Mouse (Mus musculus) lung, embryonic 14.5 days (tissue): ENCODE results near the gene Scube1. TPM values are rescaled to one million over a fixed set of nuclear protein-coding genes. Genes with fewer than 3 reads are reported as not detected.

ENCODE experiments used
- ATAC-seq: fragments of 200-750 bp; cut with Nextera tagmentation; 2 replicates; pipeline ENCODE4 v1.8.0; 2017; ENCODE audit warnings: mild to moderate bottlenecking, moderate TSS enrichment, moderate library complexity; ENCODE audit not compliant: insufficient read depth
- DNase-seq: peaks from one replicate; pipeline ENCODE4 v3.0.0-alpha.2; 2015
- H3K27ac ChIP-seq: fragments of 300-500 bp; sonication (generic); 2 replicates; pipeline ENCODE4 v1.5.1; 2014; ENCODE audit warnings: low read depth, mild to moderate bottlenecking, moderate library complexity
- H3K27me3 ChIP-seq: fragments of 300-500 bp; sonication (generic); 2 replicates; pipeline ENCODE4 v1.6.1; 2014; ENCODE audit warnings: low read length, control low read depth; ENCODE audit not compliant: insufficient read depth
- H3K36me3 ChIP-seq: fragments of 300-500 bp; sonication (generic); 2 replicates; pipeline ENCODE4 v1.6.1; 2014; ENCODE audit warnings: control low read depth; ENCODE audit not compliant: insufficient read depth
- H3K4me1 ChIP-seq: fragments of 300-500 bp; sonication (generic); 2 replicates; pipeline ENCODE4 v1.6.1; 2014; ENCODE audit warnings: antibody characterized with exemption, control low read depth; ENCODE audit not compliant: insufficient read depth
- H3K4me2 ChIP-seq: fragments of 300-500 bp; sonication (generic); 2 replicates; pipeline ENCODE4 v1.6.1; 2014; ENCODE audit warnings: mild to moderate bottlenecking
- H3K4me3 ChIP-seq: fragments of 300-500 bp; sonication (generic); 2 replicates; pipeline ENCODE4 v1.5.1; 2014; ENCODE audit warnings: low read depth, low read length
- H3K9ac ChIP-seq: fragments of 300-500 bp; sonication (generic); 2 replicates; pipeline ENCODE4 v1.6.1; 2014
- H3K9me3 ChIP-seq: fragments of 300-500 bp; sonication (generic); 2 replicates; pipeline ENCODE4 v1.6.1; 2016; ENCODE audit warnings: low read depth, low read length, control low read depth
- CTCF ChIP-seq: IDR thresholded peaks from 2 replicates; pipeline ENCODE4 v1.5.1; 2016; ENCODE audit warnings: antibody characterized with exemption, low read depth
- WGBS: fragments of 180-500 bp; shearing (Covaris S2); extraction: QIAGEN DNeasy Blood & Tissue Kit; methylation state at CpG from one replicate; pipeline ENCODE4 v1.1.7; 2014; 5-methylcytosine and 5-hydroxymethylcytosine counted together
- polyA plus RNA-seq: library from polyadenylated mRNA; unstranded; fragments of >200 nt; fragmentation: Nextera tagmentation; extraction: Ambion mirVana; gene quantifications from 2 replicates; pipeline ENCODE4 v1.2.1, GENCODE M21; 2014

Gene Scube1
- polyA plus RNA-seq, 1 experiment from 2014 or later, result 6.0 TPM

DNA sequence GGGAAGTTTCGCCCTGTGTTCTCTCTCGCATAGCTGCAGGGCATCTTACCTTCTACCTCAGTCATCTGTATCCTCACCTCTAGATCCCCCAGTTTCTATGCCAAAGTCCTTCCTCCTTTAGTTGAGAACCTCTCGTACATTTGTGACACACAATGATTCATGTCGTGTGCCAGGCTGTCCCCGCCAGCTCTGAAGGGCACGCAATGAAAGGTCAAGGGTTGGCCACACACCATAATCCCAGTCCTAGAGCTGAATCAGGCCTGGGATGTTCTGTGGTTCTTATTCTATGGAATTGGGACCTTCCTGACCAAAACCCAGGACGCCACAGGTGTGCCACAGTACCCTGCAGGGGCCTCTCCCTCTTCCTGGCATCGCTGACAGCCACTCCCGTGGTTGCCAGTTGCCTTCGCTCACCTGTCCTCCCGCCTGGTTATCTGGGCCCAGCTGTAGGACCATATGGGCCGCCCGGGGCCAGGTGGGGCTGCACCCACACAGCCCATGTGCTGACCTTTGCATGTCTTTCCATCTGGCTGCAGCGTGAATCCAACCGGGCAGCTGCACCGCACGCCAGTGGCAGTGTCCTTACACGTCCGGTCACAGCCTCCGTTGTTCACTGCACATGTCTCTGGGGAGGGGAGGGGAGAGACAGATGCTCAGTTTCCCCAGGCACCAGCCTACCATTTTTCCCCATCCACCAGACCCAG lies 86.5 kb downstream of the Scube1 start:
- no peak overlapping the region for H3K9ac ChIP-seq
- ATAC-seq (peak; percentile 39; the same call in 1 of the 2 replicates), DNase-seq (peak; percentile 15)
- H3K4me3 ChIP-seq, result no peak overlapping the region
- H3K36me3 ChIP-seq, result no peaks in the 10 kb centered on the region
- H3K27ac ChIP-seq, result no peak overlapping the region
- no peaks in the 10 kb centered on the region for H3K9me3 ChIP-seq
- H3K4me1 ChIP-seq, result no peaks in the 10 kb centered on the region
- H3K4me2 ChIP-seq, result no peak overlapping the region
- WGBS, result 60% methylated on average over 20 of the region's 20 CpGs
- no peaks in the 10 kb centered on the region for H3K27me3 ChIP-seq
- no peak for TF ChIP-seq CTCF

DNA sequence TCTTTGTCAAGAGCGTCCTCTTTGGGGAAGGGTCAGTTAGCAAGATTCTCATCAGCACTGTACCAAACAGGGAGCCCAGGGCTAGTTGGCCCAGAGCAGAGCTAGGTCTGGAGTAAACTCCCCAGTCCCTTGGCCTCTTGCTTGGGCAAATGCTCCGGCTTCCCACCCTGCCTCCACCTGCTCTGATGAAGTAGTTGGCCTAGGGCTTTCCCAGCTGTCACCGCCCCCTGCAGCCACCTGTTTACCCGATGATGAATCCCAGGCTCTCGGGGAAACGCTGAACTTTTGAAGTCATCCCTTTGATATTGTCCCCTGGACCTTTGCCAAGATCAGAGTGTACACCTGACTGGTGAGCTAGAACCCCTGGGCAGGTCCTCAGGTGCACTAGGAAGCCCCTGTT lies 88.1 kb downstream of the Scube1 start:
- H3K27ac ChIP-seq, result no peak overlapping the region
- no peak for ATAC-seq
- no peak for TF ChIP-seq CTCF
- H3K9ac ChIP-seq, result no peak overlapping the region
- H3K9me3 ChIP-seq, result no peaks in the 10 kb centered on the region
- no peak overlapping the region for H3K4me2 ChIP-seq
- WGBS, result 51% methylated on average over 6 of the region's 6 CpGs
- no peaks in the 10 kb centered on the region for H3K27me3 ChIP-seq
- no peaks in the 10 kb centered on the region for H3K4me1 ChIP-seq
- DNase-seq, result no peak
- no peak overlapping the region for H3K4me3 ChIP-seq
- H3K36me3 ChIP-seq, result no peaks in the 10 kb centered on the region

- no peak overlapping the region for H3K4me2 ChIP-seq
- DNase-seq, result no peak
- no peaks in the 10 kb centered on the region for H3K9me3 ChIP-seq
- TF ChIP-seq CTCF, result no peak
- no peak overlapping the region for H3K9ac ChIP-seq
- H3K4me1 ChIP-seq, result no peaks in the 10 kb centered on the region
- ATAC-seq, result no peak
- no peaks in the 10 kb centered on the region for H3K36me3 ChIP-seq
- no peak overlapping the region for H3K4me3 ChIP-seq
- H3K27me3 ChIP-seq, result no peaks in the 10 kb centered on the region
- no peak overlapping the region for H3K27ac ChIP-seq
- 35% methylated on average over 3 of the region's 3 CpGs for WGBS
These were observed 89.6 kb downstream of the Scube1 start for GRCm38 (mm10) chr15:83635251-83635650.

GRCm38 (mm10) chr15:83634076-83634475 lies 90.7 kb downstream of the Scube1 start:
- TF ChIP-seq CTCF, result peak; percentile 77
- Histone ChIP-seq H3K4me1 (no peaks in the 10 kb centered on the region), H3K27ac (no peak overlapping the region), H3K4me3 (no peak overlapping the region), H3K9me3 (no peaks in the 10 kb centered on the region), H3K4me2 (no peak overlapping the region), H3K9ac (no peak overlapping the region), H3K36me3 (no peaks in the 10 kb centered on the region), H3K27me3 (no peaks in the 10 kb centered on the region)
- peak; percentile 46 for DNase-seq
- ATAC-seq, result no peak
- WGBS, result 6% methylated on average over 1 of the region's 1 CpGs

GRCm38 (mm10) chr15:83631071-83631470 lies 93.8 kb downstream of the Scube1 start:
- no peak overlapping the region for H3K9ac ChIP-seq
- H3K4me3 ChIP-seq, result no peak overlapping the region
- H3K27me3 ChIP-seq, result no peaks in the 10 kb centered on the region
- no peak overlapping the region for H3K27ac ChIP-seq
- H3K4me1 ChIP-seq, result no peaks in the 10 kb centered on the region
- TF ChIP-seq CTCF, result no peak
- DNase-seq (no peak), ATAC-seq (no peak)
- H3K9me3 ChIP-seq, result no peaks in the 10 kb centered on the region
- 84% methylated on average over 7 of the region's 7 CpGs for WGBS
- H3K4me2 ChIP-seq, result no peak overlapping the region
- H3K36me3 ChIP-seq, result no peaks in the 10 kb centered on the region

DNA sequence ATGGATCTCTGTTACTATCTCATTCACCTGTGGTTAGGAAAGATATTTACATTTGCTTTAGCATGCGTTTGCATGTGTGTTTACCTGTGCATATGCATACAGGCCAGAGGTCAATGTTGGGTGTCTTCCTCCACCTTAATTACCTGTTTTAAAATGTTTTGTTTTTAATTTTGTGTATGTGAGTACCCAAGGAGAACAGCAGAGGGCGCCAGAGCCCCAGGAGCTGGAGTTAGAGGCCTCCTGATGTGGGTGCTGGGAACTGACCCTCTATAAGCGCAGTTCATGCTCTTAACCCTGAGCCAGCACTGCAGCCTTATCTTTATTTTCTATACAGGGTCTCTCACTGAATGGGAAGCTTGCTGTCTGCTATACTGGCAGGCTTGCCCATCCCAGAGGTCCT lies 95.1 kb downstream of the Scube1 start:
- Histone ChIP-seq H3K4me1 (no peaks in the 10 kb centered on the region), H3K36me3 (no peaks in the 10 kb centered on the region), H3K27ac (no peak overlapping the region), H3K9me3 (no peaks in the 10 kb centered on the region), H3K4me3 (no peak overlapping the region), H3K9ac (no peak overlapping the region), H3K4me2 (no peak overlapping the region), H3K27me3 (no peaks in the 10 kb centered on the region)
- DNase-seq (no peak), ATAC-seq (no peak)
- peak; percentile 21; the same call in 1 of the 2 replicates for TF ChIP-seq CTCF
- WGBS, result 82% methylated on average over 3 of the region's 3 CpGs

GRCm38 (mm10) chr15:83626142-83626645 lies 98.6 kb downstream of the Scube1 start:
- 88% methylated on average over 2 of the region's 2 CpGs for WGBS
- DNase-seq (no peak), ATAC-seq (no peak)
- Histone ChIP-seq H3K4me1 (no peaks in the 10 kb centered on the region), H3K4me2 (no peak overlapping the region), H3K27ac (no peak overlapping the region), H3K9ac (no peak overlapping the region), H3K27me3 (no peaks in the 10 kb centered on the region), H3K4me3 (no peak overlapping the region), H3K36me3 (no peaks in the 10 kb centered on the region), H3K9me3 (no peaks in the 10 kb centered on the region)
- TF ChIP-seq CTCF, result no peak

- 84% methylated on average over 3 of the region's 3 CpGs for WGBS
- Histone ChIP-seq H3K9me3 (no peaks in the 10 kb centered on the region), H3K9ac (no peak overlapping the region), H3K4me3 (no peak overlapping the region), H3K27ac (no peak overlapping the region), H3K4me1 (no peaks in the 10 kb centered on the region), H3K27me3 (no peaks in the 10 kb centered on the region), H3K4me2 (no peak overlapping the region), H3K36me3 (no peaks in the 10 kb centered on the region)
- ATAC-seq (no peak), DNase-seq (no peak)
- no peak for TF ChIP-seq CTCF
These were observed 109.6 kb downstream of the Scube1 start for GRCm38 (mm10) chr15:83615245-83615644.
